Mouse (Mus musculus) CH12.LX (cell line): ENCODE data around the gene Kif5c. TPM values are rescaled to one million over a fixed set of nuclear protein-coding genes. Genes with fewer than 3 reads are reported as not detected.
A peak's percentile ranks its signal among the peaks of the same experiment; 100 is the strongest.

Source experiments
- DNase-seq: peaks from one replicate; pipeline ENCODE4 v3.0.0-alpha.2; 2013; ENCODE audit errors: extremely low read depth
- H3K27ac ChIP-seq: 2 replicates; pipeline ENCODE4 v1.5.1; 2012; ENCODE audit warnings: low read depth, mild to moderate bottlenecking, control low read depth, moderate library complexity; ENCODE audit not compliant: insufficient read depth
- H3K27me3 ChIP-seq: replicated peaks from 2 replicates; pipeline ENCODE3; 2012; ENCODE audit warnings: inconsistent platforms
- H3K36me3 ChIP-seq, 2 experiments: replicated peaks in 1 of 2; 2 replicates each; pipeline versions ENCODE3 to v1.6.1; 2012; ENCODE audit warnings: inconsistent platforms in 1 of 2, low read length in 1 of 2, mild to moderate bottlenecking in 1 of 2, mixed read lengths in 1 of 2, moderate library complexity in 1 of 2; ENCODE audit not compliant: control insufficient read depth in 1 of 2, insufficient read depth in 1 of 2
- H3K4me1 ChIP-seq, 2 experiments: 2 replicates each; pipeline ENCODE4 v1.6.1; 2012; ENCODE audit warnings: inconsistent platforms in 1 of 2, moderate library complexity in 1 of 2; ENCODE audit not compliant: insufficient read depth in 2 of 2, control insufficient read depth in 1 of 2
- H3K4me2 ChIP-seq: 2 replicates; pipeline ENCODE4 v1.6.1; 2012; ENCODE audit warnings: low read depth, mild to moderate bottlenecking, control low read depth; ENCODE audit not compliant: poor library complexity, insufficient read depth, severe bottlenecking
- H3K4me3 ChIP-seq, 3 experiments: fragments of 150-350 bp in 1 of 3; sonication (generic) in 1 of 3; replicated peaks in 1 of 3; 2 replicates each; pipeline versions ENCODE3 to v1.5.1; 2011 to 2012; ENCODE audit warnings: low read depth in 2 of 3, low read length in 2 of 3, mild to moderate bottlenecking in 2 of 3, moderate library complexity in 2 of 3, control low read depth in 1 of 3, improper control_type of control experiment in 1 of 3, inconsistent platforms in 1 of 3, mixed read lengths in 1 of 3; ENCODE audit not compliant: poor library complexity in 1 of 3
- H3K79me2 ChIP-seq: replicated peaks from 2 replicates; pipeline ENCODE4 v1.6.1; 2012; ENCODE audit warnings: mild to moderate bottlenecking, moderate library complexity; ENCODE audit not compliant: control insufficient read depth, poor library complexity, insufficient read depth, severe bottlenecking; ENCODE audit errors: extremely low read depth
- H3K9ac ChIP-seq: 2 replicates; pipeline ENCODE4 v1.6.1; 2012; ENCODE audit warnings: low read depth, mild to moderate bottlenecking, control low read depth, moderate library complexity; ENCODE audit not compliant: insufficient read depth
- H3K9me3 ChIP-seq: replicated peaks from 2 replicates; pipeline ENCODE3; 2012; ENCODE audit warnings: low read length, inconsistent platforms, mixed read lengths
- CHD2 ChIP-seq: IDR thresholded peaks from 2 replicates; pipeline ENCODE4 v1.6.1; 2011; ENCODE audit warnings: low read length, improper control_type of control experiment
- CTCF ChIP-seq, 2 experiments: IDR thresholded peaks in 1 of 2; conservative IDR thresholded peaks in 1 of 2; 2 replicates each; pipeline ENCODE4 v1.5.1; 2011 to 2012; ENCODE audit warnings: low read depth in 2 of 2, low read length in 2 of 2, improper control_type of control experiment in 1 of 2, inconsistent platforms in 1 of 2, mild to moderate bottlenecking in 1 of 2, moderate library complexity in 1 of 2
- E2F4 ChIP-seq: IDR thresholded peaks from 2 replicates; pipeline ENCODE4 v1.6.1; 2011; ENCODE audit warnings: low read depth, low read length, improper control_type of control experiment; ENCODE audit not compliant: insufficient replicate concordance
- ELF1 ChIP-seq: IDR thresholded peaks from 2 replicates; pipeline ENCODE4 v1.6.1; 2014; ENCODE audit warnings: low read depth, mild to moderate bottlenecking, inconsistent platforms, low read length, improper control_type of control experiment
- JUN ChIP-seq: IDR thresholded peaks from 2 replicates; pipeline ENCODE4 v1.6.1; 2011; ENCODE audit warnings: low read depth, mild to moderate bottlenecking, low read length, improper control_type of control experiment, moderate library complexity; ENCODE audit not compliant: insufficient read depth
- JUND ChIP-seq: conservative IDR thresholded peaks from 2 replicates; pipeline ENCODE4 v1.6.1; 2011; ENCODE audit warnings: low read depth, low read length, improper control_type of control experiment
- MAFK ChIP-seq: IDR thresholded peaks from 2 replicates; pipeline ENCODE4 v1.6.1; 2011; ENCODE audit warnings: low read length, improper control_type of control experiment; ENCODE audit not compliant: insufficient replicate concordance
- MAX ChIP-seq: IDR thresholded peaks from 2 replicates; pipeline ENCODE4 v1.6.1; 2011; ENCODE audit warnings: low read length, improper control_type of control experiment
- MAZ ChIP-seq: IDR thresholded peaks from 2 replicates; pipeline ENCODE4 v1.6.1; 2012; ENCODE audit warnings: low read depth, mild to moderate bottlenecking, inconsistent platforms, low read length, improper control_type of control experiment, moderate library complexity
- MEF2A ChIP-seq: IDR thresholded peaks from 2 replicates; pipeline ENCODE4 v1.6.1; 2014; ENCODE audit warnings: low read depth, mild to moderate bottlenecking, inconsistent platforms, low read length, improper control_type of control experiment, borderline replicate concordance
- MXI1 ChIP-seq: IDR thresholded peaks from 2 replicates; pipeline ENCODE4 v1.6.1; 2011; ENCODE audit warnings: mild to moderate bottlenecking, low read depth, low read length, improper control_type of control experiment
- MYC ChIP-seq: IDR thresholded peaks from 2 replicates; pipeline ENCODE4 v1.6.1; 2011; ENCODE audit warnings: low read depth, mild to moderate bottlenecking, improper control_type of control experiment, low read length
- PAX5 ChIP-seq: IDR thresholded peaks from 2 replicates; pipeline ENCODE4 v1.6.1; 2012; ENCODE audit warnings: low read length, inconsistent platforms, mixed read lengths
- RAD21 ChIP-seq: IDR thresholded peaks from 2 replicates; pipeline ENCODE4 v1.6.1; 2011; ENCODE audit warnings: low read depth, mild to moderate bottlenecking, low read length, improper control_type of control experiment, moderate library complexity
- TBP ChIP-seq: conservative IDR thresholded peaks from 2 replicates; pipeline ENCODE4 v1.6.1; 2011; ENCODE audit warnings: low read depth, low read length, improper control_type of control experiment
- UBTF ChIP-seq: IDR thresholded peaks from 2 replicates; pipeline ENCODE4 v1.6.1; 2012; ENCODE audit warnings: low read depth, mild to moderate bottlenecking, inconsistent platforms, low read length, improper control_type of control experiment, moderate library complexity
- USF1 ChIP-seq: IDR thresholded peaks from 2 replicates; pipeline ENCODE4 v1.6.1; 2014; ENCODE audit warnings: low read depth, mild to moderate bottlenecking, inconsistent platforms, low read length, improper control_type of control experiment
- ZKSCAN1 ChIP-seq: IDR thresholded peaks from 2 replicates; pipeline ENCODE4 v1.6.1; 2012; ENCODE audit warnings: low read depth, inconsistent platforms, low read length, improper control_type of control experiment, borderline replicate concordance
- ZNF384 ChIP-seq: IDR thresholded peaks from 2 replicates; pipeline ENCODE4 v1.6.1; 2012; ENCODE audit warnings: low read depth, low read length, improper control_type of control experiment, inconsistent platforms
- dilution Hi-C: fragments of 300-500 bp; cut with MboI; formaldehyde crosslinking; loops from 2 replicates; pipeline ENCODE4 v1.14.3; 2020; ENCODE audit warnings: low sequenced_read_pairs; ENCODE audit not compliant: extremely low pct_unique_long_range_greater_than_20kb, extremely low pct_ligation_motif_present
- in situ Hi-C: fragments of 300-500 bp; cut with MboI; formaldehyde crosslinking; loops from 3 replicates; pipeline ENCODE4 v1.14.3; 2019; ENCODE audit warnings: low sequenced_read_pairs, low pct_ligation_motif_present, low pct_unique_long_range_greater_than_20kb, mixed read lengths
- polyA plus RNA-seq: library from polyadenylated mRNA; unstranded; fragments of >175 nt; gene quantifications from 2 replicates; pipeline ENCODE4 v1.2.1, GENCODE M21; 2012; ENCODE audit warnings: low read depth; ENCODE audit not compliant: insufficient read length
- total RNA-seq, 2 experiments: library from RNA; depleted of rRNA; stranded (reverse); fragments of 300-350 nt in 1 of 2; fragments of >200 nt in 1 of 2; gene quantifications; 2 replicates each; pipeline ENCODE4 v1.2.3; 2012 to 2014

Gene Kif5c
- total and polyA plus RNA-seq, 3 experiments: 3.0 to 3.5 (median 3.1) TPM

- H3K27ac ChIP-seq: no peak overlapping the region
- H3K4me2 ChIP-seq: no peak overlapping the region
- no peaks in the 10 kb centered on the region for H3K79me2 ChIP-seq
- in situ Hi-C loops (loop anchor here (5.0 kb wide), 1 partner anchor 269 kb away; no protein-coding TSS in a partner anchor), dilution Hi-C loops (no loop called here)
- H3K27me3 ChIP-seq: no peaks in the 10 kb centered on the region
- TF ChIP-seq MAFK: no peak
- no peak for TF ChIP-seq CHD2
- no peak for TF ChIP-seq E2F4
- TF ChIP-seq MEF2A: no peak
- no peak for TF ChIP-seq UBTF
- no peak for TF ChIP-seq ELF1
- no peak for TF ChIP-seq MAX
- TF ChIP-seq MYC: no peak
- no peak for TF ChIP-seq ZKSCAN1
- TF ChIP-seq JUND: no peak
- no peak for TF ChIP-seq PAX5
- no peaks in the 10 kb centered on the region for H3K4me1 ChIP-seq
- no peaks in the 10 kb centered on the region for H3K36me3 ChIP-seq
- H3K9ac ChIP-seq: no peak overlapping the region
- no peaks in the 10 kb centered on the region for H3K9me3 ChIP-seq
- no peak overlapping the region for H3K4me3 ChIP-seq
- DNase-seq: no peak
Observed at GRCm38 (mm10) chr2:49711693-49712092, 92.6 kb downstream of the Kif5c start.

DNA sequence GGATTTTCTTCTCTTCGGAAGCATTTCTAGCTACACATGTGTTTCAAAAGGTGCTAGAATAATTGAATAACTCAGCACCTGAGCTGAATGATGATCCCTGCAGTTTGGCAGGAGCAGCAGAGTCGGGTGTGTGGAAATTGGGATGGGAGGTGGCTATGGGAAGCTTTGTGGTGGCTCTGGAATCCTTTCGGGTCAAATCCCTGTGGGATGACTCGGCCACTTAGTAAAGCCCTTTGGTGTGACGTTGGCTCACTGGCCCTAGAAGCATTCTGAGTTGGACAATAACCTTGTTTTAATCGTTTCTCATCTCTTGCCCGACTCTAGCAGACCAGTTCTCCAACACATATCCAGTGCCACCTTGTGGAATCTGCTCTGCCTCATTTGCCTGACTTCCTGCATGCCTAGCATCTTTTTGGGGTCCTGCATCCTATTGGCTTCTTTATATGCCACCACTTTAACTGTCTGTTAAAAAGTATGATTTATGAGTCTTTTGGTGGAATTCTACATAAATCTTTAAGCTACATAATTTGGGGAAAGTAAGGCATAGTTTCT is 93.3 kb downstream of the Kif5c start:
- no peak overlapping the region for H3K4me2 ChIP-seq

More for the DNA sequence above, 93.3 kb downstream of the Kif5c start:
- Histone ChIP-seq H3K4me1 (no peaks in the 10 kb centered on the region), H3K9me3 (no peaks in the 10 kb centered on the region), H3K79me2 (no peaks in the 10 kb centered on the region), H3K9ac (no peak overlapping the region), H3K36me3 (no peaks in the 10 kb centered on the region), H3K27ac (no peak overlapping the region), H3K4me3 (no peak overlapping the region), H3K27me3 (no peaks in the 10 kb centered on the region)
- no peak for TF ChIP-seq MXI1
- no peak for TF ChIP-seq ZNF384
- no peak for TF ChIP-seq USF1
- TF ChIP-seq JUN: no peak
- 0 out of 4 replicates have a peak, but pooled peaks of 1 of the 2 experiments have one; percentile 8 for TF ChIP-seq CTCF (conservative IDR thresholded peaks at IDR 0.05 in 1 of 2, IDR thresholded peaks at IDR 0.05 in 1 of 2; ENCODE audit: low read depth in 2 of 2, low read length in 2 of 2)
- no peak for TF ChIP-seq TBP
- TF ChIP-seq MAZ: no peak
- TF ChIP-seq RAD21: peak; percentile 2
- in situ Hi-C loops (loop anchor here (5.0 kb wide), 1 partner anchor 270 kb away; no protein-coding TSS in a partner anchor), dilution Hi-C loops (no loop called here)
- no peak for DNase-seq
